Mouse (Mus musculus) megakaryocyte-erythroid progenitor cell, adult 5-6 weeks (primary cell): Measurements from ENCODE around the gene Pheta2. TPM values are rescaled to one million over a fixed set of nuclear protein-coding genes. Genes with fewer than 3 reads are reported as not detected.
A peak's percentile ranks its signal among the peaks of the same experiment; 100 is the strongest.

ENCODE experiments used
- ATAC-seq: replicated peaks from 2 replicates; pipeline ENCODE4 v1.8.0; 2016; ENCODE audit warnings: mild to moderate bottlenecking, inconsistent platforms; ENCODE audit not compliant: severe bottlenecking, poor library complexity, low FRiP score, low TSS enrichment
- total RNA-seq, 2 experiments: library from RNA; stranded (forward) in 1 of 2; stranded (reverse) in 1 of 2; fragments of 200-1000, 215-1000 nt in 1 of 2; fragments of >200 nt in 1 of 2; fragmentation: Nextera tagmentation in 1 of 2; gene quantifications; 2 replicates each; pipeline ENCODE4 v1.2.3; 2014 to 2017

Gene Pheta2
- total RNA-seq, 2 experiments from 2014 or later: 21.3 to 26.4 TPM

- peak; percentile 66 for ATAC-seq
These were observed 3.2 kb downstream of the Pheta2 start for GRCm38 (mm10) chr15:82341675-82342542.

- no peak for ATAC-seq
These were observed 3.8 kb downstream of the Pheta2 start for GRCm38 (mm10) chr15:82342543-82342935.

DNA sequence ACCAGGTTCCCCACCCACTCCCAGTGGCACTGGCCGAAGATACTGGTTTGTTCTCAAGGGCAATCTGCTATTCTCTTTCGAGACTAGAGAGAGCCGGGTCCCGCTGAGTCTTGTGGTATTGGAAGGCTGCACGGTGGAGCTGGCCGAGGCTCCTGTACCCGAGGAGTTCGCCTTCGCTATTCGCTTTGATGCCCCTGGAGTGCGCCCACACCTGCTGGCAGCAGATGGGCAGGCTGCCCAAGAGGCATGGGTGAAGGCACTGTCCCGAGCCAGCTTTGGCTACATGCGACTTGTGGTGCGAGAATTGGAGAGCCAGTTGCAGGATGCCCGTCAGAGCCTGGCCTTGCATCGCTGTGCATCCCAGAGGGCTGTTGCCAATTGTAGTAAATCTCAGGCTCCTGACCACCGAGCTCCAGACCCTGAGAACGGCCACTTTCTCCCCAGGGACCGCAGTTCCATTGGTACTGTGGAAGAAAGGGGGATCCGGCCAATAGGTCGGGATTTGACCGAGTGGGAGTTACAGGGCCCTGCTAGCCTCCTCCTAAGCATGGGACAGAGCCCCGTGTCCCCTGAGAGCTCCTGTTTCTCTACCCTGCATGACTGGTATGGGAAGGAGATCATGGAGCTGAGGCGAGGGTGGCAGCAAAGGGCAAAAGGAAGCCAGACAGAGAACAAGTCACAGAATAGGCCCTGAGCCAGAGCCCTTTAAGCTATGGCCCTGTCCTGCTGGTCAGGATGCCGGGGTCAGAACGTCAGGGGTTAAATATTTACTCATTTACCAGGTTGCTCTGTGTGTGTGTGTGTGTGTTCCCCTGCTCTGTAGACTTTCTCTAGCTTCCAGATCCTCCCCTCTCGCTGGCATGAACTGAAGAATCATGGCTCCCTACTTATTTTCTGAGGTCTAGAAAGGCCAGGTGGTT, 4.9 kb downstream of the Pheta2 start:
- no peak for ATAC-seq

DNA sequence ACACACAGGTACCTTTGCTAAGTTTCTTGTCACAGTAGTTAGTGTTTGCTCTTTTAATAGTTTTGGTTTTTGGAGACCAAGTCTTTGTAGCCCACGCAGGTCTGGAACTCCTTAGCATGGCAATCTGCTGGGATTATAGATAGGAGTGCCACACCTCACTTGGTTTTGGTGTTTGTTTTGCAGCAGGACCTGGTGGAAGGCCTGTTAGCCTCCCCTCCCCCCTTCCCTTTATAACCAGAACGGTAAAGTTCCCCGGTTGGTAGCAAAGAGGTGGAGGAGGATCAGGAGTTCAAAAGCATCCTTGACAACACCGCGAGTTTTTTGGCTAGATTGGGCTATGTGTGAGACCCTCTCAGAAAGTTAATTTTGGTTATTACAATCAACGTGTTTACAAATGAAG, 6.2 kb downstream of the Pheta2 start:
- no peak for ATAC-seq

DNA sequence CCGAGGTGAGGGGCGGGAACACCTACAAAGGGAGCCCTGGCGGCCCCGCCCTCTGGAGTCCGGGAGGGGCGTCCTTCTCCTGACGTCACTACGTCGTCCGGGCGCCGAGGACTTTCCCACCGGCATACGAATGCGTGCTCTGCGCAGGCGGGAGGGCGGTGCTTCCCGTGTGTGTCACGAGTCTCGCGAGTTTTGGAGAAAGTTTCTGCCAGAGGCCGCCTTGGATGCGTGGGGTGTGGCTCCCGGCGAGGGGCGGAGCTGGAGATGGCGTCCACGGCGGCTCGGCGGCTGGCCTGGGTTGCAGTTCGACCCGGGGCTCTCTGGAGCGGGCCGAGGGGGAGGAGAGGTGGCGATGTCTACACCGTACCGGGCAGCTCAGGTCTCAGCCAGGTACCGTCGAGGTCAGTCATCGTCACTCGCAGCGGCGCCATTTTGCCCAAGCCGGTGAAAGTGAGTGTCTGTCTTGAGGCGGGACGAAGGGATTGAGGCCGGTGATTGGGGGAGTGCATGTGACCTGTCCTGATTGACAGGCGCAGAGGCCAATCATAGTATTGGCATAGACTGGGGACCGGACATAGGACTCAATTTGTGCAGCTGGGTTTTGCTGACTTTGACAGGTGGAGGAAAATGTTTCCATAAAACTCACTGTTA, 7.2 kb downstream of the Pheta2 start:
- ATAC-seq: peak; percentile 76

DNA sequence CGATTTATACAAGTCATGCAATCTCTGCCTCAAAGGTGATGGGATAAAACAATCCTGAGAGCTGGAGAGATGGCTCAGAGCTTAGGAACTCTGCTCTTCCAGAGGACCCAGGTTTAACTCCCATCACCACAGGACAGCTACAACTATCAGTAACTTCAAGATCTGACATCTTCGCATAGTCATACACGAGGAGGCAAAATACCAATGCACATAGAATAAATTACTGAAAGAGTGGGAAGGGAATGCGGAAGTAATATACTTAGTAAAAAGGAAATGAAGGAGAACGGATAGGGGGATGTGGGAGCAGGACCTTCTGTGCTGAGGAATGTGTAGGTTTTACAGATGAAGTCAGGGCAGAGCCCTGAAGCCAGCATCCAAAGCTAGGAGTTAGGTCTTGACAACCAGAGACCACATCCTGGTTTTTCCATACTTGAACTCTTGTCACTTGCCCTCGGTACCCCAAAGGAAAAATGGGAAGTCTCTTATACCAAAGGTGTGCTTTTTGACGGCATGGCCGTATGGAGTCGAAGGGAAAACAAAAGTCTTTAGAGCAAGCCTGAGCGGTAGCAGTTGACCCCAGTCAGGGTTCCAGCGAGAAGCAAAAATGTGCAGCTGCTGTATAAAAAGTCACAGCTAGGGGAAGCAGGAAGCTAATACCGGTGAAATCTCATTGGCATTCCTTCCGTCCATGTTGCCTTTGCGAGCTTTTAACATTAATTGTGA, 8.0 kb downstream of the Pheta2 start:
- no peak for ATAC-seq

- ATAC-seq: no peak
These were observed 8.5 kb downstream of the Pheta2 start for GRCm38 (mm10) chr15:82347303-82347676.

DNA sequence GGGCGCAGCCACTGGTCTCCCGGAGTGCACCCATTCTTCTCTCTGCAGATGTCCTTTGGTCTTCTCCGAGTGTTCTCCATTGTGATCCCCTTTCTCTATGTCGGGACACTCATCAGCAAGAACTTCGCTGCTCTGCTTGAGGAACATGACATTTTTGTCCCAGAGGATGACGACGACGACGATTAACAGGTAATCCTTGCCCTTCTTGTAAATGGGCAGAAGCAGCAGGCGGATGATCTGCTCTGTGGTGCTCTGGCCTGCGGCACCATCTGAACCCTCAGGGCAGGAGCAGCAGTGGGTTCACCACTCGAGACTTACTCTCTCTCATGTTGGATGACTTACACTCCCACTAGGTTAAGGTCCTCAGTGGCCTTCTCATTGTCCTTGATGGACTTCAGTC, 9.1 kb downstream of the Pheta2 start:
- no peak for ATAC-seq

DNA sequence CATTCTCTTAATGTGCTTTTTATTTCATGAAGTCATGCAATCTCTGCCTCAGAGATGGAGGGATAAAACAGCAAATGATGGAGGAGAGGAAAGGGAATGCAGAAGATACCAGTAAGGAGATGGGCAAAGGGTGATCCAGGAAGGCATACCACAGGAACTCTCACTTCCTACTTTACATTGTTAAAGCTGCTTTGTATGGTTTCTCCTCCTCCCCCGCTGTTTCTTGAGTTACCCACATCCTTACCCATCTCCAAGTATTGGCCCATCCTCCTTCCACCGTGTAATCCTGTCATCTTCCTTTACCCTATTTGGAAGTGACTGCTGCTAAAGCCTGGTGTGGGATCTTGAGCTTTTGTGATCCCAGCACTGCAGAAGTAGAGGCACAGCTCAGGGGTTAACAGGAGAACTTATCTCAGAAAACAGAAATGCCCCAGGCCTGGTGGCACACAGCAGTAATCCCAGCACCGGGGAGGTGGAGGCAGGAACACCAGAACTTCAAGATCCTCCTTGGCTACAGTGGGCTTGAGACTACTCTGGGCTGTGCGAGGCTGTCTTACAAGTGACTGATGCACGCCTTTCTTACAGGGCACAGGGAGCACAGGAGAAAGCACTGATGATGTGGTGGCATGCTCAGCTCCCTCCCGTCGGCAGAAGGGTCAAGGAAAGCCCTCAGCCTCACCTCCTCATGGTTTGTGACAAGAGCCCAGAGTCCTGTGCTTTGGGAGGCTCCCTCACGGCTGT, 9.7 kb downstream of the Pheta2 start:
- no peak for ATAC-seq

- ATAC-seq: no peak
These were observed 10.2 kb downstream of the Pheta2 start for GRCm38 (mm10) chr15:82348999-82349341.

GRCm38 (mm10) chr15:82350349-82350748, 11.6 kb downstream of the Pheta2 start:
- no peak for ATAC-seq

- ATAC-seq: peak; percentile 39
These were observed 12.7 kb downstream of the Pheta2 start for GRCm38 (mm10) chr15:82351480-82351879.

GRCm38 (mm10) chr15:82353078-82353744, 14.5 kb downstream of the Pheta2 start:
- ATAC-seq: no peak

DNA sequence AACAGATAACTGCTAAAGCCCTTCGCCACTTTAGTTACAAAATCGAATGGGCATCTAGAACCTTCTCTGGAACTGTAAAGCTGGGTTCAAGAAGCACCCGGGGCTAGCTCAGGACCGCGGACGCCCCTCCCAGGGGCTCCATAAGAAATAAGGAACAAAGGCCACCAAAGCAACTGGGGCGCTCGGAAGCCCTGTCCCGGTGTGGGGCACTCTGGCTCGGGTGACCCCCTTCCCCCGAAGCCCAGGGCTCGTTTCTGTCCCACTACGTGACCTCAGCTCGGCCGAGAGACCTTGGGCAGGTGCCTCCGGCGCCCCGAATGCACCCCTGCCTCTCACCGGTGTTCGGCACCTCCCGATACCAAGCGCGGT, 15.0 kb downstream of the Pheta2 start:
- no peak for ATAC-seq

DNA sequence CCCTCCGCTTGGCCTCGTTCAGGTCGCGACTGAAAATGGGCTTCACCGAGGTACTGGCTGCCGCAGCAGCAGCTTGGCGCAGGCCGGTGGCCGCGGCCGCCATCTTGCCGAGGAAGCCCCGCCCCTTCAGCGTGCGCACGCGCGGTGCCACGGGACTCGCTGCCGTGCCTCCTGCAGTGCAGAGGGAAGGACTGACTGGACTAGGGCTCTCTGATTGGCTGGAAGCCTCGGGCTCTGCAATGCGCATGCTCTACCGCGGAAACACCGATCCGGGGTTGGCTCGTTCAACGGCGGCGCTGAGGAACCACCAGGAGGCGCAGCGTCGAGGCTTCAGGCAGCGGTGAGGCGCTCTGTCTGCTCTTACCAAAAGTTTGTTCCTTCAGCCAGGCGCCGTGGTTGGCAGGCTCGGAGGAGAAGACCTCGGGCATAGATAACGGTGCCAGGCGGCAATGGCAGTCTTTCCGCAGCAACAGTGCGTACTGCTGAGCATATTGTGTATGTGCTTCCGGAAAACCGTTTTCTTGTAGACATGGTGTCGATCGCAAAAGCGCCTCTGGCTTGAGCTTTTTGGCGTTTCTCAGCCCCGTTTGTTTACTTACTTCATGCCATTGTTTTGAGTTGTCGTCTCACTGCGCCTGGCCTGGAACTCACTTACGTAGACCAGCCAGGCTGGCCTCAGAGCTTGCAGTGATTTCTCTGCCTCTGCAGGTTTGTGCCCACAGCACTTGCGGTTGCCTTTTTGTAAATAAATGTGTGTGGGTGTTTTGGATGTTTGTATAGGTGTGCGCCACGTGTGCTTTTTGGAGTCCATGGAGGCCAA, 15.6 kb downstream of the Pheta2 start, which contains the start of gene Ndufa6:
Ndufa6 (minus strand) TSS at position 197 of the 820 bp plus-strand sequence.
- peak; percentile 95 for ATAC-seq

- no peak for ATAC-seq
These were observed 19.9 kb downstream of the Pheta2 start for GRCm38 (mm10) chr15:82358431-82359260.
